Mouse (Mus musculus): Measurements from ENCODE around the gene Lamp1. TPM values are rescaled to one million over a fixed set of nuclear protein-coding genes. Genes with fewer than 3 reads are reported as not detected.

The Lamp1 gene
- polyA plus RNA-seq, 1 experiment from 2014 or later: 273 TPM

GRCm38 (mm10) chr8:13174305-13174704 is 15.3 kb downstream of the Lamp1 start:
- H3K27me3 ChIP-seq: no peaks in the 10 kb centered on the region
- no peaks in the 10 kb centered on the region for H3K9me3 ChIP-seq
- peaks cover 95% of the 10 kb centered on the region for H3K36me3 ChIP-seq
- no peak overlapping the region for H3K27ac ChIP-seq
- H3K4me1 ChIP-seq (replicated peaks): no peaks in the 10 kb centered on the region
- H3K4me3 ChIP-seq: no peak overlapping the region
- H3K4me2 ChIP-seq: no peak overlapping the region
- H3K9ac ChIP-seq: no peak overlapping the region
- no peak for ATAC-seq (ENCODE audit: low FRiP score)
- WGBS: 90% methylated on average over 4 of the region's 4 CpGs

- Histone ChIP-seq H3K4me2 (no peak overlapping the region), H3K9me3 (no peaks in the 10 kb centered on the region), H3K27ac (no peak overlapping the region), H3K9ac (no peak overlapping the region), H3K36me3 (peaks cover 90% of the 10 kb centered on the region), H3K27me3 (no peaks in the 10 kb centered on the region), H3K4me3 (no peak overlapping the region), H3K4me1 (replicated peaks) (no peaks in the 10 kb centered on the region)
- no peak for ATAC-seq (ENCODE audit: low FRiP score)
- WGBS: 92% methylated on average over 4 of the region's 4 CpGs
Observed at GRCm38 (mm10) chr8:13174811-13175210, 15.8 kb downstream of the Lamp1 start.

- no peaks in the 10 kb centered on the region for H3K9me3 ChIP-seq
- H3K36me3 ChIP-seq: peaks cover 82% of the 10 kb centered on the region
- no peak overlapping the region for H3K27ac ChIP-seq
- no peak overlapping the region for H3K4me3 ChIP-seq
- no peak overlapping the region for H3K9ac ChIP-seq
- H3K4me1 ChIP-seq (replicated peaks): no peaks in the 10 kb centered on the region
- ATAC-seq (ENCODE audit: low FRiP score): no peak
- no peaks in the 10 kb centered on the region for H3K27me3 ChIP-seq
- H3K4me2 ChIP-seq: no peak overlapping the region
- 88% methylated on average over 1 of the region's 1 CpGs for WGBS
Observed at GRCm38 (mm10) chr8:13175650-13176049, 16.7 kb downstream of the Lamp1 start.

GRCm38 (mm10) chr8:13177173-13177852 is 18.4 kb downstream of the Lamp1 start:
- 93% methylated on average over 7 of the region's 7 CpGs for WGBS
- Histone ChIP-seq H3K4me2 (no peak overlapping the region), H3K36me3 (peaks cover 65% of the 10 kb centered on the region), H3K4me1 (replicated peaks) (no peaks in the 10 kb centered on the region), H3K9me3 (no peaks in the 10 kb centered on the region), H3K9ac (no peak overlapping the region), H3K27me3 (no peaks in the 10 kb centered on the region), H3K4me3 (no peak overlapping the region), H3K27ac (no peak overlapping the region)
- no peak for ATAC-seq (ENCODE audit: low FRiP score)

- H3K9ac ChIP-seq: no peak overlapping the region
- H3K4me2 ChIP-seq: no peak overlapping the region
- no peak overlapping the region for H3K4me3 ChIP-seq
- ATAC-seq (ENCODE audit: low FRiP score): no peak
- no peaks in the 10 kb centered on the region for H3K4me1 ChIP-seq (replicated peaks)
- 98% methylated on average over 5 of the region's 5 CpGs for WGBS
- H3K9me3 ChIP-seq: no peaks in the 10 kb centered on the region
- H3K27me3 ChIP-seq: no peaks in the 10 kb centered on the region
- no peak overlapping the region for H3K27ac ChIP-seq
- H3K36me3 ChIP-seq: peaks cover 57% of the 10 kb centered on the region
Observed at GRCm38 (mm10) chr8:13178137-13178536, 19.2 kb downstream of the Lamp1 start.

GRCm38 (mm10) chr8:13179482-13179881 is 20.5 kb downstream of the Lamp1 start:
- WGBS: 82% methylated on average over 6 of the region's 6 CpGs
- Histone ChIP-seq H3K27me3 (no peaks in the 10 kb centered on the region), H3K4me3 (no peak overlapping the region), H3K9me3 (no peaks in the 10 kb centered on the region), H3K9ac (no peak overlapping the region; the same call in 1 of the 2 replicates), H3K4me2 (no peak overlapping the region), H3K4me1 (replicated peaks) (no peaks in the 10 kb centered on the region), H3K27ac (no peak overlapping the region), H3K36me3 (peaks cover 43% of the 10 kb centered on the region)
- no peak for ATAC-seq (ENCODE audit: low FRiP score)

GRCm38 (mm10) chr8:13179948-13180347 is 21.0 kb downstream of the Lamp1 start:
- H3K27me3 ChIP-seq: no peaks in the 10 kb centered on the region
- H3K36me3 ChIP-seq: peaks cover 40% of the 10 kb centered on the region
- H3K27ac ChIP-seq: no peak overlapping the region
- no peak for ATAC-seq (ENCODE audit: low FRiP score)
- WGBS: 87% methylated on average over 7 of the region's 7 CpGs
- H3K4me1 ChIP-seq (replicated peaks): no peaks in the 10 kb centered on the region
- no peak overlapping the region for H3K4me3 ChIP-seq
- no peak overlapping the region for H3K4me2 ChIP-seq
- no peaks in the 10 kb centered on the region for H3K9me3 ChIP-seq
- no peak overlapping the region for H3K9ac ChIP-seq

- Histone ChIP-seq H3K27ac (no peak overlapping the region), H3K9ac (no peak overlapping the region), H3K27me3 (no peaks in the 10 kb centered on the region), H3K4me1 (replicated peaks) (no peaks in the 10 kb centered on the region), H3K36me3 (peaks cover 35% of the 10 kb centered on the region), H3K9me3 (no peaks in the 10 kb centered on the region), H3K4me2 (no peak overlapping the region), H3K4me3 (no peak overlapping the region)
- WGBS: 89% methylated on average over 9 of the region's 9 CpGs
- ATAC-seq (ENCODE audit: low FRiP score): no peak
Observed at GRCm38 (mm10) chr8:13180408-13180807, 21.4 kb downstream of the Lamp1 start.

- no peak overlapping the region for H3K4me3 ChIP-seq
- H3K36me3 ChIP-seq: peaks cover 28% of the 10 kb centered on the region
- H3K27me3 ChIP-seq: no peaks in the 10 kb centered on the region
- no peaks in the 10 kb centered on the region for H3K9me3 ChIP-seq
- H3K4me2 ChIP-seq: no peak overlapping the region
- no peak for ATAC-seq (ENCODE audit: low FRiP score)
- no peak overlapping the region for H3K9ac ChIP-seq
- WGBS: 85% methylated on average over 18 of the region's 18 CpGs
- no peaks in the 10 kb centered on the region for H3K4me1 ChIP-seq (replicated peaks)
- H3K27ac ChIP-seq: no peak overlapping the region
Observed at GRCm38 (mm10) chr8:13180911-13181690, 22.1 kb downstream of the Lamp1 start.

- WGBS: 51% methylated on average over 2 of the region's 2 CpGs
- no peak for ATAC-seq (ENCODE audit: low FRiP score)
- H3K4me3 ChIP-seq: no peak overlapping the region
Observed at GRCm38 (mm10) chr8:13181691-13181976, 22.7 kb downstream of the Lamp1 start.

GRCm38 (mm10) chr8:13186819-13187218 is 27.9 kb downstream of the Lamp1 start:
- no peak for ATAC-seq (ENCODE audit: low FRiP score)
- H3K4me1 ChIP-seq (replicated peaks): no peaks in the 10 kb centered on the region

More at GRCm38 (mm10) chr8:13181691-13181976, 22.7 kb downstream of the Lamp1 start:
- Histone ChIP-seq H3K27me3 (no peaks in the 10 kb centered on the region), H3K9ac (no peak overlapping the region), H3K4me2 (no peak overlapping the region), H3K36me3 (peaks cover 23% of the 10 kb centered on the region), H3K27ac (no peak overlapping the region), H3K4me1 (replicated peaks) (no peaks in the 10 kb centered on the region), H3K9me3 (no peaks in the 10 kb centered on the region)

GRCm38 (mm10) chr8:13187229-13187628 is 28.3 kb downstream of the Lamp1 start:
- Histone ChIP-seq H3K36me3 (no peaks in the 10 kb centered on the region; the same call in 1 of the 2 replicates), H3K4me2 (no peak overlapping the region), H3K27ac (no peak overlapping the region), H3K4me3 (no peak overlapping the region), H3K4me1 (replicated peaks) (no peaks in the 10 kb centered on the region), H3K9me3 (no peaks in the 10 kb centered on the region), H3K9ac (no peak overlapping the region), H3K27me3 (no peaks in the 10 kb centered on the region)
- ATAC-seq (ENCODE audit: low FRiP score): no peak
- WGBS: 80% methylated on average over 9 of the region's 9 CpGs

More at GRCm38 (mm10) chr8:13186819-13187218, 27.9 kb downstream of the Lamp1 start:
- 88% methylated on average over 8 of the region's 8 CpGs for WGBS
- no peak overlapping the region for H3K27ac ChIP-seq
- H3K9me3 ChIP-seq: no peaks in the 10 kb centered on the region
- H3K36me3 ChIP-seq: no peaks in the 10 kb centered on the region; the same call in 1 of the 2 replicates
- H3K27me3 ChIP-seq: no peaks in the 10 kb centered on the region
- no peak overlapping the region for H3K4me2 ChIP-seq
- H3K9ac ChIP-seq: no peak overlapping the region
- H3K4me3 ChIP-seq: no peak overlapping the region

- Histone ChIP-seq H3K9me3 (no peaks in the 10 kb centered on the region), H3K36me3 (no peaks in the 10 kb centered on the region; the same call in 1 of the 2 replicates), H3K4me2 (no peak overlapping the region), H3K4me3 (no peak overlapping the region), H3K27ac (no peak overlapping the region), H3K27me3 (no peaks in the 10 kb centered on the region), H3K9ac (no peak overlapping the region), H3K4me1 (replicated peaks) (no peaks in the 10 kb centered on the region)
- 56% methylated on average over 7 of the region's 7 CpGs for WGBS
- ATAC-seq (ENCODE audit: low FRiP score): no peak
Observed at GRCm38 (mm10) chr8:13187638-13188037, 28.7 kb downstream of the Lamp1 start.
